ENCODE assay signal across 8 mouse cellular contexts in the genomic region with DNA sequence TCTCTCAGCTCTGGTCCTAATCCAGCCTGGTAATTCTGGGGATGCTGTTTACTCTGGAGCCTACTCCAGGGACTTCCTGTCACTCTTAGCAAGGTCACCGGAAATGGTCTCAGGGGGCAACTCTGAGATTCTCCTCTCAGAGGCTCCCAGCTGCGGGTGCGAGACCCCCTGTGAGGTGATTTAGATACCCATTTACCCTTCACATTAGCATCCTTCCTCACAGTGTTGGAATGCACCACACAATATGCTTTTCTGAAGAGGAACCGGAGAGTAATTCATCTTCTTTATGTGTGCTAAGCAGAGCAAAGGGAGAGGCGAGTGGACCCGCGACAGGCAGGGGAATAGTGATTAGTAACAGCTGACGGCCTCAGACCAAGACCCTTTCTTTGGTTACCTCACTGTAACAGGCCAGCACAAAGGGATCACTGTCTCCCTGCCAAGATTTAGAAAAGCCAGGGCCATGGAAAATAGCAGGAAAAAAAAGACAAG. TPM values are rescaled to one million over a fixed set of nuclear protein-coding genes. Genes with fewer than 3 reads are reported as not detected.
DNase-seq lines count a peak whose midpoint lies in the region; ATAC-seq lines count a peak whose summit lies in the region.

No protein-coding gene starts in this region.

- ATAC-seq in heart, embryonic 11.5 days (replicated peaks; ENCODE audit: insufficient number of reproducible peaks, low FRiP score, low TSS enrichment) = no peak
- ATAC-seq in limb, embryonic 12.5 days (ENCODE audit: insufficient number of reproducible peaks, insufficient read depth, low FRiP score, low TSS enrichment, low read depth) = peak; percentile 75; the same call in 1 of the 2 replicates
- no peak for ATAC-seq in liver, embryonic 12.5 days

- H3K27me3 ChIP-seq in heart, embryonic 11.5 days (ENCODE audit: control insufficient read depth, insufficient read depth, low read length) = no peaks in the 10 kb centered on the region
- peaks cover 7% of the 10 kb centered on the region; the same call in 1 of the 2 replicates for H3K27me3 ChIP-seq in forebrain, embryonic 10.5 days (ENCODE audit: poor library complexity, severe bottlenecking)
- no peaks in the 10 kb centered on the region for H3K27me3 ChIP-seq in limb, embryonic 12.5 days
- peaks cover 20% of the 10 kb centered on the region for H3K27me3 ChIP-seq in liver, embryonic 12.5 days (replicated peaks)

- H3K9me3 ChIP-seq in heart, embryonic 11.5 days (replicated peaks; ENCODE audit: control insufficient read depth, low read length) = no peaks in the 10 kb centered on the region
- no peaks in the 10 kb centered on the region for H3K9me3 ChIP-seq in forebrain, embryonic 10.5 days
- no peaks in the 10 kb centered on the region for H3K9me3 ChIP-seq in limb, embryonic 12.5 days
- H3K9me3 ChIP-seq in liver, embryonic 12.5 days (replicated peaks) = no peaks in the 10 kb centered on the region

- H3K9ac ChIP-seq in heart, embryonic 11.5 days (ENCODE audit: low read depth, low read length) = no peak overlapping the region
- H3K9ac ChIP-seq in limb, embryonic 12.5 days (replicated peaks) = no peak overlapping the region
- H3K9ac ChIP-seq in liver, embryonic 12.5 days = no peak overlapping the region

- no peak for DNase-seq in heart, adult 9 months (ENCODE audit: low spot score in 2 of 2)
- peak; percentile 96 for DNase-seq in Muller cell, postnatal 12 days (ENCODE audit: inconsistent ontology term)
- peak; percentile 46 for DNase-seq in forebrain, embryonic 10.5 days (ENCODE audit: extremely low spot score, low spot score)
- DNase-seq in adrenal gland, adult 18-20 months (ENCODE audit: low spot score in 2 of 2) = no peak
- no peak for DNase-seq in right cerebral cortex, postnatal 4 days

- no peak overlapping the region for H3K4me3 ChIP-seq in heart, embryonic 11.5 days (ENCODE audit: low read depth, low read length)
- H3K4me3 ChIP-seq in forebrain, embryonic 10.5 days = peak overlapping the region; percentile 1; the same call in 1 of the 2 replicates
- no peak overlapping the region for H3K4me3 ChIP-seq in limb, embryonic 12.5 days (replicated peaks)
- no peak overlapping the region for H3K4me3 ChIP-seq in liver, embryonic 12.5 days

- 35% methylated on average over 8 of the region's 8 CpGs for WGBS in heart, embryonic 11.5 days (ENCODE audit: insufficient replicate concordance)
- WGBS in forebrain, embryonic 10.5 days = 9% methylated on average over 8 of the region's 8 CpGs
- 17% methylated on average over 8 of the region's 8 CpGs for WGBS in limb, embryonic 12.5 days
- 53% methylated on average over 8 of the region's 8 CpGs for WGBS in liver, embryonic 12.5 days (ENCODE audit: insufficient replicate concordance)

- peak overlapping the region; percentile 6 for H3K27ac ChIP-seq in heart, embryonic 11.5 days (ENCODE audit: low read depth, low read length)
- peak overlapping the region; percentile 80 for H3K27ac ChIP-seq in forebrain, embryonic 10.5 days
- peak overlapping the region; percentile 75 for H3K27ac ChIP-seq in limb, embryonic 12.5 days
- H3K27ac ChIP-seq in liver, embryonic 12.5 days = no peak overlapping the region

- H3K4me1 ChIP-seq in heart, embryonic 11.5 days (ENCODE audit: control insufficient read depth, insufficient read depth, low read length) = peaks cover 24% of the 10 kb centered on the region
- H3K4me1 ChIP-seq in forebrain, embryonic 10.5 days = peaks cover 61% of the 10 kb centered on the region
- H3K4me1 ChIP-seq in limb, embryonic 12.5 days (replicated peaks) = peaks cover 46% of the 10 kb centered on the region
- H3K4me1 ChIP-seq in liver, embryonic 12.5 days = peaks cover 40% of the 10 kb centered on the region

- H3K36me3 ChIP-seq in heart, embryonic 11.5 days (ENCODE audit: control insufficient read depth, insufficient read depth, low read length) = no peaks in the 10 kb centered on the region
- no peaks in the 10 kb centered on the region for H3K36me3 ChIP-seq in forebrain, embryonic 10.5 days (replicated peaks)
- no peaks in the 10 kb centered on the region for H3K36me3 ChIP-seq in limb, embryonic 12.5 days
- H3K36me3 ChIP-seq in liver, embryonic 12.5 days = no peaks in the 10 kb centered on the region

- H3K4me2 ChIP-seq in heart, embryonic 11.5 days = no peak overlapping the region
- peak overlapping the region; percentile 19 for H3K4me2 ChIP-seq in limb, embryonic 12.5 days
- H3K4me2 ChIP-seq in liver, embryonic 12.5 days = no peak overlapping the region

RNA-seq across cellular contexts. Expression of gene Slc1a3, which starts 51.0 kb away (rescaled TPM):
- polyA plus RNA-seq in heart, embryonic 11.5 days (2014; fragmentation: Nextera tagmentation; extraction: Ambion mirVana) = 22.7 and 23.7 TPM in 2 replicates
- polyA plus RNA-seq in forebrain, embryonic 10.5 days (2016; fragmentation: Nextera tagmentation; extraction: Ambion mirVana) = 27.0 and 29.0 TPM in 2 replicates
- polyA plus RNA-seq in limb, embryonic 12.5 days (2016; fragmentation: Nextera tagmentation; extraction: Ambion mirVana) = 36.8 and 44.6 TPM in 2 replicates
- 10 to 100 TPM; 17.7 to 32.8 TPM for total RNA-seq in adrenal gland, adult 18-20 months (2021)
- 2.4 and 3.0 TPM in 2 replicates for polyA plus RNA-seq in liver, embryonic 12.5 days (2016; fragmentation: Nextera tagmentation; extraction: Ambion mirVana)

Comparison
In these comparisons a context has a peak if more than half of its experiments do, and no peak if none do; other contexts are left out.
1. DNase-seq: peak in Muller cell, postnatal 12 days (single experiment) and forebrain, embryonic 10.5 days (single experiment); none in heart, adult 9 months (0 of 2), adrenal gland, adult 18-20 months (0 of 2) and right cerebral cortex, postnatal 4 days (single experiment).